Mouse (Mus musculus) liver, postnatal 0 days (tissue): ENCODE results near the gene Celsr1.

Experiments
- CTCF ChIP-seq: sonication (generic); IDR thresholded peaks from 2 replicates; pipeline ENCODE4 v1.5.1; 2016; ENCODE audit warnings: antibody characterized with exemption, low read depth
- EP300 ChIP-seq: IDR thresholded peaks from 2 replicates; pipeline ENCODE4 v1.6.1; 2016; ENCODE audit warnings: antibody characterized with exemption, low read depth, mild to moderate bottlenecking

DNA sequence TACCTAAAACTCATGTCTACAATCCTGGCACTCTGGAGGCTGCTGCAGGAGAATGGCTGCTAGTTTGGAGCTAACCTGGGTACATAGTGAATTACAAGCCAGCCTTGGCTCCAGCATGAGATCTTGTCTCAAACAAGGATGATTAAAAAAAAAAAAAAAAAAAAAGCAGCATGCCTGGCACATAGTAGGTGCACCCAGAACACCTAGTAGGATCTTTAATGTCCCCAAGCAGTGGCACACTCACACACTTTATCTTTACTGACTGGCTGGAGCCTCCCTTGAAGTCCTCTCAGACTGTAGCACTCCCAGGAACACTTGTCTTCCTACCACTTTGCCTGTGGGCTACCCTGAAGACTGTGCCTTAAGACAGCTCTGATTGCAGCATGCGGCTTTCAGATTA, 46.8 kb upstream of the Celsr1 start:
- no peak for TF ChIP-seq EP300
- TF ChIP-seq CTCF = no peak
